ENCODE assay signal across 8 mouse cellular contexts in the genomic region with DNA sequence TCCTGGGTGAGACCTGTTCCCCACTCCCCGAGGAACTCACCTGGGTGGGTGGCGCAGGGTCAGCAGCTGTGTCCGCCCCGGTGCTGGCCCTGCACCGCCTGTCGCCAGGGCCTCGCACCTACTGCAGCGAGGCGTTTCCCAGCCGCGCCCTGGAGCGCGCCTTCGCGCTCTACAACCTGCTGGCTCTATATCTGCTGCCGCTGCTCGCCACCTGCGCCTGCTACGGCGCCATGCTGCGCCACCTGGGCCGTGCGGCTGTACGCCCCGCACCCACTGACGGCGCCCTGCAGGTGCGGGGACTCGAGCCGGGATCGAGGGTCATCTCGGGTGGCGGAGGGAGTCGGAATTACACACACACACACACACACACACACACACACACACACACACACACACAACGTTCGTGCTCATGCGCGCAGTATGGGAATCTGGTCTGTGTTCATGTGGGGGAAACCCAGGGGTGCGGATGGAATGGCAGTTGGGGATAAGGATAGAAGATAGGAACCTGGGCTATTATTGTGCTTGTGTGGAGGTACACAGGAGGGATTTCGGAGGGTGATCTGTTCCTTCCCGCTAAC. TPM values are rescaled to one million over a fixed set of nuclear protein-coding genes. Genes with fewer than 3 reads are reported as not detected.
DNase-seq lines count a peak whose midpoint lies in the region; ATAC-seq lines count a peak whose summit lies in the region.

A gene (minus strand): TSS at position 251 of the 578 bp plus-strand sequence.

- 5% methylated on average over 41 of the region's 41 CpGs for WGBS in limb, embryonic 12.5 days

- H3K36me3 ChIP-seq in limb, embryonic 12.5 days: no peaks in the 10 kb centered on the region

- intact Hi-C loops in heart, postnatal 14 days (cut with DNase I): no loop called here

- H3K4me1 ChIP-seq in limb, embryonic 12.5 days (replicated peaks): peaks cover 52% of the 10 kb centered on the region

- H3K4me3 ChIP-seq in limb, embryonic 12.5 days (replicated peaks): peak within 1 kb of the TSS; percentile 36

- no peak within 1 kb of the TSS for H3K27ac ChIP-seq in limb, embryonic 12.5 days

- no peaks in the 10 kb centered on the region; the same call in 1 of the 2 replicates for H3K9me3 ChIP-seq in limb, embryonic 12.5 days

- H3K9ac ChIP-seq in limb, embryonic 12.5 days (replicated peaks): peak within 1 kb of the TSS; percentile 31; the same call in 1 of the 2 replicates

- peaks cover 72% of the 10 kb centered on the region for H3K27me3 ChIP-seq in limb, embryonic 12.5 days

- DNase-seq in heart, adult 18-20 months: no peak
- no peak for DNase-seq in heart, adult 9 months (ENCODE audit: low spot score in 2 of 2)
- DNase-seq in ES-CJ7 (ENCODE audit: low read depth, low spot score): peak; percentile 33
- DNase-seq in heart, postnatal 14 days: no peak
- DNase-seq in lung, postnatal 10 days: no peak

- peak within 1 kb of the TSS; percentile 55 for H3K4me2 ChIP-seq in limb, embryonic 12.5 days

- no peak for ATAC-seq in erythroblast, adult 5-6 weeks (replicated peaks; ENCODE audit: low FRiP score, poor library complexity, severe bottlenecking)
- ATAC-seq in limb, embryonic 12.5 days (ENCODE audit: insufficient number of reproducible peaks, insufficient read depth, low FRiP score, low TSS enrichment, low read depth): no peak
- no peak for ATAC-seq in neutrophil, adult 5-6 weeks (ENCODE audit: extremely low read depth, insufficient number of reproducible peaks, low FRiP score, poor library complexity, severe bottlenecking)

RNA-seq across cellular contexts. Expression of the gene that starts here (rescaled TPM):
- 10 to 100 TPM; 75.3 to 78.2 TPM for total RNA-seq in heart, adult 18-20 months (2021)
- 42.8 and 46.1 TPM in 2 replicates for total RNA-seq in erythroblast, adult 5-6 weeks (2015; ENCODE audit: low replicate concordance)
- total RNA-seq in erythroblast, adult 5-6 weeks (2017; ENCODE audit: low replicate concordance): 25.0 and 28.3 TPM in 2 replicates
- total RNA-seq in heart, postnatal 14 days (2021): 10 to 100 TPM; 81.8 to 93.4 TPM
- polyA plus RNA-seq in limb, embryonic 12.5 days (2016; fragmentation: Nextera tagmentation; extraction: Ambion mirVana): 149 and 161 TPM in 2 replicates
- 147 and 149 TPM in 2 replicates for total RNA-seq in neutrophil, adult 5-6 weeks (2017)
